Mouse (Mus musculus) ES-Bruce4 (cell line): ENCODE measurements at regions not wholly inside any gene's neighbourhood (a gene's known extent, or its start where the extent isn't known, plus 50 kb on each side); places are given as distances from the start of the nearest gene placed in this dataset.

Source experiments
- H3K27ac ChIP-seq: 2 replicates; pipeline ENCODE4 v1.5.1; 2012; ENCODE audit warnings: low read length, inconsistent platforms; ENCODE audit not compliant: insufficient read depth
- H3K27me3 ChIP-seq: 2 replicates; pipeline ENCODE4 v1.6.1; 2012; ENCODE audit warnings: mild to moderate bottlenecking, low read length, inconsistent platforms; ENCODE audit not compliant: control insufficient read depth, poor library complexity, insufficient read depth, severe bottlenecking
- H3K36me3 ChIP-seq: 2 replicates; pipeline ENCODE4 v1.6.1; 2012; ENCODE audit warnings: inconsistent platforms, mild to moderate bottlenecking, low read length, moderate library complexity; ENCODE audit not compliant: control insufficient read depth, poor library complexity, insufficient read depth, severe bottlenecking
- H3K4me1 ChIP-seq: one replicate; pipeline ENCODE4 v1.8.1; 2011; ENCODE audit warnings: low read length; ENCODE audit not compliant: control insufficient read depth, insufficient read depth
- H3K4me3 ChIP-seq: 2 replicates; pipeline ENCODE4 v1.5.1; 2011; ENCODE audit warnings: low read depth, mild to moderate bottlenecking, low read length
- H3K9ac ChIP-seq: 2 replicates; pipeline ENCODE4 v1.6.1; 2012; ENCODE audit warnings: low read depth, mild to moderate bottlenecking, inconsistent platforms; ENCODE audit not compliant: poor library complexity, severe bottlenecking
- H3K9me3 ChIP-seq: replicated peaks from 2 replicates; pipeline ENCODE4 v1.6.1; 2012; ENCODE audit warnings: mild to moderate bottlenecking, low read length, inconsistent platforms; ENCODE audit not compliant: control insufficient read depth, poor library complexity, insufficient read depth, severe bottlenecking
- CTCF ChIP-seq: IDR thresholded peaks from one replicate; pipeline ENCODE4 v1.8.1; 2011; ENCODE audit warnings: low read depth, low read length
- EP300 ChIP-seq: IDR thresholded peaks from 2 replicates; pipeline ENCODE4 v1.6.1; 2011; ENCODE audit warnings: low read depth, low read length; ENCODE audit not compliant: insufficient read depth
- POLR2A ChIP-seq: IDR thresholded peaks from one replicate; pipeline ENCODE4 v1.8.1; 2011; ENCODE audit warnings: low read length; ENCODE audit not compliant: insufficient read depth

GRCm38 (mm10) chr2:178673621-178674020 is 243.3 kb downstream of the Cdh26 start:
- Histone ChIP-seq H3K36me3 (no peaks in the 10 kb centered on the region), H3K27ac (no peak overlapping the region), H3K9me3 (no peaks in the 10 kb centered on the region), H3K4me1 (no peaks in the 10 kb centered on the region), H3K9ac (no peak overlapping the region), H3K27me3 (no peaks in the 10 kb centered on the region), H3K4me3 (no peak overlapping the region)
- TF ChIP-seq CTCF (no peak), POLR2A (no peak), EP300 (no peak)

DNA sequence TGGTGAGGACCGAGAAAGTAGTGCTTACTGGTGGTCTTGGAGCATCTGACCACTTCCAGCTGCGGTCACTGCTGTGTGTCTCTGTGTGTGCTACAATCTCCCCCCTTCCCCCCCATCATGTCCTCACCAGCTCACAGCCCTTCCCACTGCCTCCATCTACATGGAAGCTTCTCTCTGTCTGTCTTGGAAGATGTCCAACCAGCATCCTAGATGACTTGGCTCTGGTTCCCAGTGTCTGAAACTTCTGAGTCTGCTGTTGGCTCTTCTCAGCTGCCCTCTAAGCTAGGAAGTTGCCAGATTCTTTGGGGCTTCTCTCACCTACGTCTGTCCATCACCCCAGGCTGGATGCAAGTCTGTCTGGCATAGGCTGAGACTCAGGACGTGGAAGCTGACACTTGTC is 244.3 kb downstream of the Cdh26 start:
- TF ChIP-seq EP300: no peak
- TF ChIP-seq POLR2A: no peak
- TF ChIP-seq CTCF: no peak
- Histone ChIP-seq H3K9ac (no peak overlapping the region), H3K27ac (no peak overlapping the region), H3K4me3 (no peak overlapping the region), H3K36me3 (no peaks in the 10 kb centered on the region), H3K4me1 (no peaks in the 10 kb centered on the region), H3K9me3 (no peaks in the 10 kb centered on the region), H3K27me3 (no peaks in the 10 kb centered on the region)

DNA sequence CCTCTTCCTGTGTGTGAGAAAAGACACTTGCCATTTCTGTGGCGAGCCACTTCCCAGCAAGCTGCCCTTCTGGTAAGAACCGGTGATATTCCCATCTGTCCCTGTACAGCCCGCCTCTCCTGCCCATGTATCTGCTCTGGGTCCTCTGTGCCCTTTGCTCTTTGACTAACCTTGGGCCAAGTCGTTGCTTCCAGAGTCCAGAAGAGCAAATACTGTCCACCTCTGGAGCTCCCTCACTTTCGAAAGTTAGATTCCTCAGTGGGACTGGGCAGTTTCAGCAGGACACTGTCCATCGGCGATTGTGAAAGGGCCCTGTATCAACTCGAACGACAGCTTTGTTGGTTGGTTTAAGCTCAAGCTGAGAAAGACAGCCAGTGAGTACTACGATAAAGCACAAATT is 246.6 kb downstream of the Cdh26 start:
- Histone ChIP-seq H3K36me3 (no peaks in the 10 kb centered on the region), H3K4me3 (no peak overlapping the region), H3K27ac (no peak overlapping the region), H3K27me3 (no peaks in the 10 kb centered on the region), H3K9me3 (no peaks in the 10 kb centered on the region), H3K4me1 (no peaks in the 10 kb centered on the region), H3K9ac (no peak overlapping the region)
- TF ChIP-seq EP300: no peak
- no peak for TF ChIP-seq POLR2A
- TF ChIP-seq CTCF: no peak

- H3K27me3 ChIP-seq: no peaks in the 10 kb centered on the region
- no peaks in the 10 kb centered on the region for H3K36me3 ChIP-seq
- no peaks in the 10 kb centered on the region for H3K4me1 ChIP-seq
- H3K4me3 ChIP-seq: no peak overlapping the region
- no peak overlapping the region for H3K27ac ChIP-seq
- H3K9ac ChIP-seq: no peak overlapping the region
- no peaks in the 10 kb centered on the region for H3K9me3 ChIP-seq
- TF ChIP-seq CTCF (no peak), POLR2A (no peak), EP300 (no peak)
Observed at GRCm38 (mm10) chr2:178680368-178680767, 250.0 kb downstream of the Cdh26 start.

GRCm38 (mm10) chr2:178684026-178684958 is 254.0 kb downstream of the Cdh26 start:
- no peaks in the 10 kb centered on the region for H3K36me3 ChIP-seq
- H3K27ac ChIP-seq: no peak overlapping the region
- no peak overlapping the region for H3K9ac ChIP-seq
- H3K4me1 ChIP-seq: no peaks in the 10 kb centered on the region
- H3K27me3 ChIP-seq: no peaks in the 10 kb centered on the region
- no peaks in the 10 kb centered on the region for H3K9me3 ChIP-seq
- no peak for TF ChIP-seq POLR2A
- no peak for TF ChIP-seq EP300
- no peak for TF ChIP-seq CTCF
- no peak overlapping the region for H3K4me3 ChIP-seq

DNA sequence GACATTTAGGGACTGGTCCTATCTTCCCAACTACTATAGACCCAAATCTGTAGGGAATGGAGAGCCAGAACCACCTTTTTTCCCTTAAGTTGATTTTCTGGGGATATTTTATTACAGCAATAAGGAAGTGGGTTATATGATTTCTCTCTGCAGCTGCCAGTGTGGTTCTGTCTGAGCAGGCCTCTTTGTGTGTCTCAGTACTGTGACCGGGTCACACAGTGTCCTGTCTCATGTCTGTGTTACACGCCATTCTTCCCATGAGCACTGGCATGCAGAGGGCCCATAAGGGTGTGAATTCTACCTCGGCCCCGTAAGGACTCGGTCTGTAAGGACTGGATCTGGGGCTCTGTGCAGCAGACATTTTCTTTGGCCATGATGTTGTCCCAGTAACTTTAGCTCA is 254.9 kb downstream of the Cdh26 start:
- H3K9me3 ChIP-seq: no peaks in the 10 kb centered on the region
- H3K27me3 ChIP-seq: no peaks in the 10 kb centered on the region
- no peak overlapping the region for H3K27ac ChIP-seq
- H3K9ac ChIP-seq: no peak overlapping the region
- H3K4me3 ChIP-seq: no peak overlapping the region
- TF ChIP-seq POLR2A (no peak), CTCF (no peak), EP300 (no peak)
- H3K4me1 ChIP-seq: no peaks in the 10 kb centered on the region
- H3K36me3 ChIP-seq: no peaks in the 10 kb centered on the region
